Mouse (Mus musculus) liver, adult 2 months (tissue): ENCODE results near the gene Tnk1. TPM values are rescaled to one million over a fixed set of nuclear protein-coding genes. Genes with fewer than 3 reads are reported as not detected.

Experiments used
- DNase-seq: peaks from one replicate; pipeline ENCODE4 v3.0.0-alpha.2; 2011; ENCODE audit warnings: low read depth, low spot score; ENCODE audit errors: extremely low read depth
- H3K27ac ChIP-seq: fragments of 200-500 bp; replicated peaks from 2 replicates; pipeline ENCODE4 v1.5.1; 2012; ENCODE audit warnings: low read depth, mild to moderate bottlenecking, control low read depth, inconsistent platforms, low read length; ENCODE audit not compliant: insufficient read depth
- H3K27me3 ChIP-seq: fragments of 200-500 bp; 2 replicates; pipeline ENCODE4 v1.6.1; 2012; ENCODE audit warnings: mild to moderate bottlenecking, moderate library complexity, low read length, inconsistent platforms; ENCODE audit not compliant: control insufficient read depth, insufficient read depth
- H3K36me3 ChIP-seq: fragments of 200-500 bp; 2 replicates; pipeline ENCODE4 v1.6.1; 2012; ENCODE audit warnings: low read length, inconsistent platforms; ENCODE audit not compliant: control insufficient read depth, insufficient read depth
- H3K4me1 ChIP-seq: fragments of 200-500 bp; 2 replicates; pipeline ENCODE4 v1.6.1; 2011; ENCODE audit warnings: low read length; ENCODE audit not compliant: control insufficient read depth, insufficient read depth
- H3K4me3 ChIP-seq: fragments of 200-500 bp; 2 replicates; pipeline ENCODE4 v1.5.1; 2011; ENCODE audit warnings: low read depth, mild to moderate bottlenecking, control low read depth, low read length, moderate library complexity; ENCODE audit not compliant: insufficient read depth
- H3K79me2 ChIP-seq: fragments of 200-500 bp; 2 replicates; pipeline ENCODE4 v1.6.1; 2012; ENCODE audit warnings: inconsistent platforms, mild to moderate bottlenecking, low read length, moderate library complexity; ENCODE audit not compliant: control insufficient read depth, insufficient read depth
- H3K9ac ChIP-seq: fragments of 200-500 bp; 2 replicates; pipeline ENCODE4 v1.6.1; 2012; ENCODE audit warnings: low read depth, mild to moderate bottlenecking, control low read depth, inconsistent platforms, low read length
- CTCF ChIP-seq: fragments of 200-500 bp; IDR thresholded peaks from 2 replicates; pipeline ENCODE4 v1.5.1; 2011; ENCODE audit warnings: low read depth, low read length, control low read depth
- POLR2A ChIP-seq: fragments of 200-500 bp; IDR thresholded peaks from 2 replicates; pipeline ENCODE4 v1.6.1; 2011; ENCODE audit warnings: low read length, control low read depth; ENCODE audit not compliant: insufficient read depth; ENCODE audit errors: extremely low read depth
- WGBS: fragments of 180-500 bp; shearing (Covaris S2); methylation state at CpG from one replicate; pipeline ENCODE4 v1.1.7; 2018; 5-methylcytosine and 5-hydroxymethylcytosine counted together
- polyA plus RNA-seq: library from polyadenylated mRNA; depleted of rRNA; stranded (reverse); fragments of >200 nt; gene quantifications from 2 replicates; pipeline ENCODE4 v1.2.3, GENCODE M21; 2012
- total RNA-seq: library from RNA; depleted of rRNA; stranded (reverse); fragments of >200 nt; gene quantifications from 2 replicates; pipeline ENCODE4 v1.2.3, GENCODE M21; 2014

Tnk1 gene
- total and polyA plus RNA-seq, 2 experiments = 0.17 to 0.18 TPM

DNA sequence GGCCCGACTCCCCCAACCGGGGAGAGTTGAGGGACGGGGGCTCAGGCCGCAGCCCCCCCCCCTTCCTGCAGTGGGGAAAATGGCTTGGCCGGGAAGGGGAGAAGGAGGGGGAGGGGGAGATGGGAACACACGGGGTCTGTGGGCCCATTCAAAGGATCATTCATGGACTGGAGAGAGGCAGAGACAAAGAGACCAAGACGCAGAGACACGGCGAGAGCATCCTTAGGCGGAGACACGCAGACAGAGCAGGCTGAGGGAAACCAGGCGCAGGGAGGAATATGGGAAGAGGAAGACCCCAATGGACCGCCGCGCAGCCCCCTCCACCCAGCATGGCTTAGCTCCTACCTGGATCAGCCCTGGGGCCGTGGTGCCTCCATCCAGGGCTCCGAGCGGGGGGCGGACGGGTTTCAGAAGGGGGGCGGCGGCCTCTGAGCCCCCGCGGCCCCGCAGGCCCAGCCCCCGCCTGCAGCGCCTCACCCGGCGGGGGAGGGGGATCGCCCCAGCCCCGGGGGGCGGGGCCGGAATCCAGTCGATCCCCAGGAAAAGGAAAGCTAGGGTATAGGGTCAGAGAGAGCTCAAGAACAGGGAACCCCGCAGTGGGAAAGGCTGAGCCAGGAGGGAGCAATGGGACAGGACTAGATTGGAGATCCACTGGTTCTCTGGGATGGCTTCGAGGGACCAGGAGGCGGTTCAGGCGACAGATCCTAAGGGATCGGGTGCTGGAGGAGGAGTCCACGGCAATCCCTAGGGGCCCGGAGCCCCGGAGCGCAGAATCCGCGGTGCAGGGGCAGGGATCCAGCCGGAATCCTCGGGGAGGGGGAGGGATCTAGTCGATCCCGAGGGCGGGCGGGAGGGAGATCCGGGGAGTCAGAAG, 21.6 kb downstream of the Tnk1 start:
- H3K4me1 ChIP-seq = peaks cover 2% of the 10 kb centered on the region
- H3K36me3 ChIP-seq = no peaks in the 10 kb centered on the region
- peak overlapping the region; percentile 53 for H3K9ac ChIP-seq
- DNase-seq = no peak
- H3K4me3 ChIP-seq = peak overlapping the region; percentile 72
- 0 out of 2 replicates have a peak, but pooled peaks cover 3% of the 10 kb centered on the region for H3K27me3 ChIP-seq
- no peak overlapping the region for H3K27ac ChIP-seq
- H3K79me2 ChIP-seq = no peaks in the 10 kb centered on the region
- TF ChIP-seq POLR2A (no peak), CTCF (no peak)
- WGBS = 7% methylated on average over 49 of the region's 52 CpGs

DNA sequence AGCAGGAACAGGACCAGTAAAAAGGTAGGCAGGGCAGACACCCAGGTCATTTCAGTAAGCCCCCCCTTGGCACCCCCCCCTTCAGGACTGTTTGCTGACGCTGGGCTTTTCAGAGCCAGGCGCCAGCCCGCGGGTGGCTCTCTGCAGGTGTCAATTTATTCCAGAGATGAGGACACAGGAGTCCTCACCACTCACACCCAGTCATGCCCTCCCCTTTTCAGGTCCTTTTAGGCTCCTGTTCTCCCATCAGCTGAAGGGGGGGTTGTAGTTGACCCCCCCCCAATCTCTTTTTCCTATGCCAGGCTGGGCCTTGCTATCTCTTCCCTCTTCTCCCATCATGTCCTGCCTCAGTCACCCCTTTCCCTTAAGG, 22.6 kb downstream of the Tnk1 start:
- 34% methylated on average over 4 of the region's 4 CpGs for WGBS
- peaks cover 2% of the 10 kb centered on the region for H3K4me1 ChIP-seq
- TF ChIP-seq POLR2A (no peak), CTCF (no peak)

DNA sequence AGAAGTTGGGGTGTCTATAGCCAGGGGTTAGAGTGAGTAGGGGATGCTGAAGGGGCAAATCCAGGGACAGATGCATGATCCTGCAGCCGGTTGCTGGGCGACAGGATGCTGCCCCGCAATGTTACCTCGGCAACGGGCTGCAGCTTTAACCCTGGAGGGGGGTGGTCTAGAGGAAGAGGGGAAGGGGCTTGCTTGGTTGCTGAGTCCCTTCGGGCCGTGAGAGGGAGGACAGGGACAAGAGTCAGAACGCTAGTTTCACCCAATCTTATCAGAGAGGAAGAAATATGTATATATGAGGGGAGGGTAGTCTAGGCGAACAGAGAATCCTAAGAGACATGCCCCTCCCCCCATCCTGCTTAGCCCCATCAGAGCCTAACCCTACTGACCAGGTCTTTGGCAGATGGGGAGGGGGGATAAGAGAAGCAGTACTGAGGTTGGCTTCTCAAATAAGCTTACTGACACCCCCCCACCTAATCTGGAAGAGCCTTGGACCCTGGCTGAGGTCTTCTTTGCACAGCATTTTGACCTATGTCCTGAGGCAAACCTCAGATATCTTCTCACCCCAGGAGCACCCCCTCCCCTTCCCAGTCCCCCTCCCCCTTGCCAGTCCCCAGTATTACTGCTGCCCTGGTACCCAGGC, 23.1 kb downstream of the Tnk1 start:
- no peak overlapping the region for H3K4me3 ChIP-seq
- peaks cover 2% of the 10 kb centered on the region for H3K4me1 ChIP-seq
- 0 out of 2 replicates have a peak, but pooled peaks cover 3% of the 10 kb centered on the region for H3K27me3 ChIP-seq
- H3K36me3 ChIP-seq = no peaks in the 10 kb centered on the region
- no peak overlapping the region for H3K27ac ChIP-seq
- H3K9ac ChIP-seq = no peak overlapping the region
- WGBS = 64% methylated on average over 9 of the region's 9 CpGs
- TF ChIP-seq CTCF (no peak), POLR2A (no peak)
- H3K79me2 ChIP-seq = no peaks in the 10 kb centered on the region
- no peak for DNase-seq

More for the DNA sequence above, 22.6 kb downstream of the Tnk1 start:
- H3K4me3 ChIP-seq = no peak overlapping the region
- H3K79me2 ChIP-seq = no peaks in the 10 kb centered on the region
- DNase-seq = no peak
- no peak overlapping the region for H3K27ac ChIP-seq
- H3K36me3 ChIP-seq = no peaks in the 10 kb centered on the region
- 0 out of 2 replicates have a peak, but pooled peaks cover 3% of the 10 kb centered on the region for H3K27me3 ChIP-seq
- no peak overlapping the region for H3K9ac ChIP-seq

DNA sequence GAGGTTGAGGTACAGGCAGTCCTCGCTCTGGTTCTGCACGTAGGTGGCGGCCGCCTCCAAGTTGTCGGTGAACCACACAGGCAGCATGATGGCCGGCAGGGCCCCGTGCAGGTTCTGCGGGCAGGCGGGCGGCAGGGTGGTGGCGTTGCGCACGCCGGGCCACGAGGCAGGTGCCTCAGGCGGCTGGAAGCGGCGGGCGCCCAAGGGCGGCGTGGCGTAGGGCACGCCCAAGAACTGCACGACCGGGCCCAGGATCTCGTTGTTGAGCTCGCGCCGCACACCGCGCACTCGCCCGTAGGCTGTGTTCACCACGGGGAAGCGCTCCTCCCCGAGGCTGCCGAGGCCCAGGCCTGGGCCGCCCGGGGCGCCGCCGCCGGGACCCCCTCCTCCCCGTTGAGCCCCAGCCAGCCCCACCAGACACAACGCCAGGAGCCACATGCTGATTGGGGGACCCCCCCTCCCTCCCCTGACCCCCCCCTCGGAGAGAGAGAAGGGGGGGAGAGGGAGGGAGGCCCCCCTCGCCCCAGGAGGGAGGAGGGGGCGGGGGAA, 24.5 kb downstream of the Tnk1 start:
- H3K27ac ChIP-seq = no peak overlapping the region
- DNase-seq = no peak
- H3K27me3 ChIP-seq = 0 out of 2 replicates have a peak, but pooled peaks cover 3% of the 10 kb centered on the region
- no peaks in the 10 kb centered on the region for H3K4me1 ChIP-seq
- H3K4me3 ChIP-seq = no peak overlapping the region
- TF ChIP-seq POLR2A = no peak
- TF ChIP-seq CTCF = no peak
- 33% methylated on average over 45 of the region's 48 CpGs for WGBS
- no peaks in the 10 kb centered on the region for H3K79me2 ChIP-seq
- no peaks in the 10 kb centered on the region for H3K36me3 ChIP-seq
- H3K9ac ChIP-seq = no peak overlapping the region

GRCm38 (mm10) chr11:69833554-69833953, 25.0 kb downstream of the Tnk1 start:
- H3K4me1 ChIP-seq = no peaks in the 10 kb centered on the region
- 72% methylated on average over 8 of the region's 8 CpGs for WGBS
- H3K9ac ChIP-seq = no peak overlapping the region
- H3K4me3 ChIP-seq = no peak overlapping the region
- TF ChIP-seq CTCF = no peak
- no peak for TF ChIP-seq POLR2A
- no peak overlapping the region for H3K27ac ChIP-seq
- H3K79me2 ChIP-seq = no peaks in the 10 kb centered on the region
- H3K27me3 ChIP-seq = 0 out of 2 replicates have a peak, but pooled peaks cover 3% of the 10 kb centered on the region
- H3K36me3 ChIP-seq = no peaks in the 10 kb centered on the region
- DNase-seq = no peak

GRCm38 (mm10) chr11:69828832-69829231, 29.7 kb downstream of the Tnk1 start:
- no peak for DNase-seq
- H3K9ac ChIP-seq = no peak overlapping the region
- WGBS = 89% methylated on average over 5 of the region's 5 CpGs
- TF ChIP-seq CTCF (no peak), POLR2A (no peak)
- H3K79me2 ChIP-seq = no peaks in the 10 kb centered on the region
- no peak overlapping the region for H3K4me3 ChIP-seq
- H3K27me3 ChIP-seq = 0 out of 2 replicates have a peak, but pooled peaks cover 4% of the 10 kb centered on the region
- H3K4me1 ChIP-seq = no peaks in the 10 kb centered on the region
- no peak overlapping the region for H3K27ac ChIP-seq
- no peaks in the 10 kb centered on the region for H3K36me3 ChIP-seq
